Mouse (Mus musculus) kidney, adult 11 months (tissue): ENCODE data around the gene 1110051M20Rik.
A peak's percentile ranks its signal among the peaks of the same experiment; 100 is the strongest.

Experiments
- DNase-seq: peaks from one replicate; pipeline ENCODE4 v3.0.0; 2022

1110051M20Rik gene

GRCm38 (mm10) chr2:91331051-91331843 is 113.3 kb downstream of the 1110051M20Rik start:
- no peak for DNase-seq

- no peak for DNase-seq
Measured at GRCm38 (mm10) chr2:91329996-91330738, 114.3 kb downstream of the 1110051M20Rik start.

DNA sequence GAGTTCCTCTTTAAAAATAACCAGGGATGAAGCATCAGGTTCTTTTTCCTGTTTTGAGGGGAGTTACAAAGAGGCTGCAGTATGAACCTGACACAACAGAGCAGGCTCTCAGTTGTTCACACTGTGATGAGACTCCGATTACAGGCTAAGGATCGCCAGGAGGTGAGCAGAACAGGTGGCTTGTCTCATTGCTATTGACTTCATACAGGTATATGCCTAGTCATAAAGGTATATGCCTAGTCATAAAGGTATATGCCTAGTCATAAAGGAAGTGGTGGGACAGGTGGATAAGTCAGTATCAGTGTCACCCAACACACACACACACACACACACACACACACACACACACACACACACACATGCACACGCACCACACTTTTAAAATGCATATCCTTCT is 115.8 kb downstream of the 1110051M20Rik start:
- no peak for DNase-seq

DNA sequence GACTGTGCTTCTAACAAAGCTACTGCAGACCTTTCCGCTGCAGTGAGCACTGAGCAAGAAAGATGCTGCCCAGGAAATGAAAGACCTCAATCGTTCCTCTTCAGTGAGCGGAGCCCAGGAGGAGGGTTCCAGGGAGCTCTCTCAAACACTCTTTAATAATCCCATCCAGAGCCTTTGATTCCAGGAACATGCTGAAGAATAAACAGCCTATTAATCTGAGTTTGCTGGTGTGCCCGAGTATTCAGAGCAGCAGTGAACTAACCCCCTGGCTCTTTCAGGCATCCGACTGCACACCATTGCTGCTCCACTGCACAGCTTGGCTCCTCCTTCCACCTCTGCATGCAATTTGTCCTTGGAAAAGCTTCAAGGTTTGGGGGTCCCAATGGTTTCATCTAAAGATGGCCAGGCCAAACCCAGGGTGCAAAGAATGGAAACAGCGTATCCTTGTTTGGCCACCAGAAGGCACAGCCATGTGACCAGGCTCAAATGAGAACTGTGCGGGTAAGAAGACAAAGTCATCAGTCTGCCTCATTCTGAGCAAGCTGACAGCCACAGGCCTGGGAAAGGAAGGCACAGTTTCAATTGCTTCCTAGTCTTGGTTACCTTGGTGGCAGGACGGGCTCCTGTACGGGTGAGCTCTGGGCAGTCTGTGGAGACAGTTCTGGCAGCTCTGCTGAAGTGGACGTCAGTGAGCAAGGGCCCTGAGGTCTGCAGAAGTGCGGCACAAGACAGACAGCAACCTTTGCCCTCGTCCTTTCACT is 116.4 kb downstream of the 1110051M20Rik start:
- DNase-seq: peak; percentile 49

- DNase-seq: no peak
Measured at GRCm38 (mm10) chr2:91326746-91327350, 117.7 kb downstream of the 1110051M20Rik start.

DNA sequence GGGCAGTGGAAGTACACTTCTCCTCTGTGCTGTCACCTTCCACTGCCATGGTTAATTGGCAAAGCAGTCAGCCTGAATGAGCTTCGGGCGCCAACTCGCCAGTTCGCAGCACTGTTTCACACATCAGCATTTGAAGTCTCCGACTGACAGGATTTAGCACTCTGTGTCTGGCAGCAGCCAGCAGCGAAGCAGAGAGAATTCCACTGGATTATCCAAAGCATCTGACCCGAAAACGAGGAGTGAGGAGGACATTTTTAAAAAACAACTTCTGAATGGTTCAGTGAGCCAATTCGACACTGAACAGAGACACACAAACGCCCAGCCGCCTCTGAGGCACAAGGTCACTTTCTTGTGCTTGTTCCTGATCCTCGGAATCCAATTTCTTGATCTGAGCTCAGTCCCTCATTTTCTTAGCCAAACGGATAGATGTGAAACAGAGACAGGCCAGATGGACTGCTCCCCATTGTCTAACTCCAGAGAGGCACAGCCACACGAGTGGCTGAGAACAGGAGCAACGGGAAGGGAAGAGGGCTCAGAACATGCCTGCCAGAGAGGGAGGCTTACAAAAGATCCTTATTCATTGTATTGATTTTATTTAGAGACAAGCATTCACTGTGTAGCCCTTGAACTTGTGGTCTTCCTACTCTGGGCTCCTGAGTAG is 119.6 kb downstream of the 1110051M20Rik start:
- DNase-seq: no peak

DNA sequence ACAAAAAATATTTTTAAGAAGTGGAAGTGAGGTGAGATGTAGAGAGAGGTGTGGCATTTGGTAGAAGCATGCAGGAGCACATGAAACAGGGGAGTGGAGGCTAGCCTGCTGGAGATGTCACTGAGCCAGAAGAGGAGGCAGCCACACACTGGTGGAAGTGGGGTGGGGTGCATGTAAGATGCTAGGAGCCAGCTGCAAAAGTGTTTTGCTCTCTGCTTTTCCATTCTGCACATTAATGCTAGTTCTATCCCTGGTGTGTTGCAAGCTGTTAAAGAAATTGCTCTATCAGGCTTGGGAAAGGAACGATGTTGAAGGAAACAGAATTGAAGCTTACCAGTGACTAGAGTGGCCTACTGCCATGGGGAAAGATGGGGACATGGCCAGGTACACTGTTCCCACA is 120.2 kb downstream of the 1110051M20Rik start:
- no peak for DNase-seq

DNA sequence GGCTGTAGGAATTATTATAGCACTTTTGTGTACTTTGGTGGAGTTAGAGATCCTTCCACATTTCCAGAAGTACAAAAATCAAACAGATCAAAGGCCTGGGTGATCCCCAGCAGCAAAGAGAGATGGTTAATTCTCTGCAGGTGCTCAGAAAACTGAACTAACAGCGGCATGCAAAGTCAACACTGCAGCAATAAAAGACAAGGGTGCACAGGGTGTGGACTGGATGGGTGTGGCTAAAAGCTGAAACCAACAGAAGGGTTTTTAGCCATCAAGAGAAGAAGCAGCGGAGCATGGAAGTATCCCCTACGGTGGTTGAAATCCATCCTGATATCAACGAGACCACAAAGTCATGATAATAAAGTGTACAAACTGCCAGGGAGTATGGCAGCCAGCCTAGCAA is 122.0 kb downstream of the 1110051M20Rik start:
- no peak for DNase-seq

DNA sequence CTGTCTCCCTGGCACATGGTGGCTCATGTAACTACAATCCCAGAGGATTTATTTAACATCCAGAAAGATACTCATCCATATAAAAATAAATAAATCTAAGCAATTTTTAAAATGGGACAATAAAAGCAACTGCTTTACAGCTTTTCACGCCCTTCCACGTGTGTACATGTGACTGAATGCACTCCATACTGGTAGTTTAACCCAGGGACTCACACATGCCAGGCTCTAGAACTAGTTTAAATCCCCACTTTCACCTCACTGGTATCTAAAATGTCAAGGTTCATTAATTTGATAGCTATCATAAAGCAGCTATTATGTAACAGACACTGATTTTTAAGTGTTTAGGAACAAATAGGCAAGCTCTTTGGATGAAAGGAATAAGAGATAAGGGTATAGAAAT is 122.6 kb downstream of the 1110051M20Rik start:
- DNase-seq: no peak

DNA sequence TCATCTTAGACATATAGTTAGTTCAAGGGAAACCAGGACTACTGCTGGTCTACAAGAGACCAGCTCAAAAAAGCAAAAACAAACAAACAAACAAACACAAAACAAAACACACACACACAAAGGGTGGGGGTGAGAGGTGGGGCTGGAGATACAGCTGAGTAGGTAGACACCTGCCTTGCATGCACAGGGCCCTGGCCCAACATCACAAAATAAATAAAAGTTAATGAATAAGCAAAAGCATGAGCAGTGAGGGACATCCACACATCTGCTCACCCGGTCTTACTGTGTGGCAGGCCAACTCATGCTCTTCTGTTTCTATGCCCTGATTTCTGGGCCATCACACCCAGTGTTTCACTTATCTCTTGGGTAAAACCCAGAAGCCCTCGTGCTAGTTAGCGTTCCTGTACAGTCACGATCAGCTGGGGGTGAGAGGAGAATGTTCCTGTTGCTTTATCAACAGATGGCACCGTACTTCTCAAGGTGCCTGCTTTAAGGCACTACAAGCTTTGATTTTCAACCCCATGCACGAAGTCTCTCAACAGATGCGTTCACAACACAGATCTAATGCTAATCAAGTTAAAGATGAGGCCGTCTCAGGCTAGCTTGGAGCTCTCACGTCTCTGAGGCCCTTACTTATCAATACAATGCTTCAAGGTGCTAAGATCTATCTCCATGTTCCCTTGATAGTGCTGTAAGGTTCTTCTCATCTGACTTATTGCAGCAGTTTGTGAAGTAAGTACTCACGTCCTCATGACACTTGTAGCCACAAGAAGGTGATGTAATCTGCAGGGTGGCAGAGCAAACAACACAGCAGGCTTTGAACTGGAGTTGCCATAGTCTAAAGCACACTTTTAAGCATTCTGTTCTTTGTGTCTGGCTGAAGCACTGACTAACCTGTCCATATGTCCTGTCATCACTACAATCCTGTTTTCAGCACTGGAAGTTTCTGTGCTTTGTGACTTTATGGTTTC is 123.7 kb downstream of the 1110051M20Rik start:
- no peak for DNase-seq

GRCm38 (mm10) chr2:91314184-91314583 is 130.3 kb downstream of the 1110051M20Rik start:
- no peak for DNase-seq

- no peak for DNase-seq
Measured at GRCm38 (mm10) chr2:91312578-91313311, 131.8 kb downstream of the 1110051M20Rik start.

DNA sequence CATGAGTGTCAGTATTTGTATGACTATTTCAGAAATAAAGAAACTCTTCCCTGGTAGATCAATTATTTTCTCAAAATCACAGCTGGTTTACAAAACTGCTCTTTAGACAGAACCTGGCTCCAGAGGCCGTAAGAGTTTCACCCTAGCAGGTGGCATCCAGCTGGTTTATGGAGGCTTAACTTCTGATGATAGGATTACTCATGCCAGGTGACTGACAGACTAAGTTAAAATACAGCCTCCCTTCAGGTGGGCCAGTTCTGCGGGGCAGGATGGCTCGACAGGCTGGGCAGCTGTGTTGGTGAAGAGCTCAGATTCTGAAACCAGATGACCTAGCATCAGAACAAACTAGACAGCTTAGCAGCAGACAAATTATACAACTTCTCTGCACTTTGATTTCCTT is 135.0 kb downstream of the 1110051M20Rik start:
- no peak for DNase-seq

DNA sequence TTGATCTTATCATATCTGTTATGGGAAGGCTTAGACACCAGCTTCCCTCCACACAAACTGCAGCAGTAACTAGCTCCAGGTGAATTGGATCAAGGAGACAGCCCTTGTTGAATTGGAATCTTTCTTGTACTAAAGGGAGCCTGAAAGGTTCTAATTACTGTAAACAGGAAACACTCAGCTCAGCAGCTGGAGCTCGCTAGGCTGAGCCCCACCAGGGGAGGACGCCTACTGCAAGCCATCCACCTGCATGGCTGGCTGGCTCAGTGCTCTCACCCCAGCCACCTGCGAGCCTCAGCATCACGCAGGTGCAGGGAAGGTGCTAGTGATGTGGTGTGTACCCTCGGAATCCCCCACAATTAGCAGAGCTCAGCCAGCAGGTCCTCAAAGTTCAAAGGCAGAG is 135.8 kb downstream of the 1110051M20Rik start:
- DNase-seq: no peak

DNA sequence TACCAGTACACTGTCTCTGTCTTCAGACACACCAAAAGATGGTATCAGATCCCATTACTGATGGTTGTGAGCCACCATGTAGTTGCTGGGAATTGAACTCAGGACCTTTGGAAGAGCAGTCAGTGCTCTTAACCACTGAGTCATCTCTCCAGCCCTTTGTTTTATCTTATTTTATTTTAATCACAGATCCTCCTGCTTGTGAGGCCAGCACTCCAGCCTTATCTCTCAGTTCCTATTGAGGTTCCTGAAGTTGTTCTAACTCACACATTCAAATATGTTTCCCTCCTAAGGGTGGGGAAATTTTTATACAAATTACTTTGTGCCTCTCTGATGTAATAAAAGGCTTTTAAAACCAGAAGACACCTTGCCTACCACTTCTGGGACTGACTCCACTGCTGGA is 137.9 kb downstream of the 1110051M20Rik start:
- no peak for DNase-seq

- DNase-seq: no peak
Measured at GRCm38 (mm10) chr2:91305926-91306325, 138.6 kb downstream of the 1110051M20Rik start.

DNA sequence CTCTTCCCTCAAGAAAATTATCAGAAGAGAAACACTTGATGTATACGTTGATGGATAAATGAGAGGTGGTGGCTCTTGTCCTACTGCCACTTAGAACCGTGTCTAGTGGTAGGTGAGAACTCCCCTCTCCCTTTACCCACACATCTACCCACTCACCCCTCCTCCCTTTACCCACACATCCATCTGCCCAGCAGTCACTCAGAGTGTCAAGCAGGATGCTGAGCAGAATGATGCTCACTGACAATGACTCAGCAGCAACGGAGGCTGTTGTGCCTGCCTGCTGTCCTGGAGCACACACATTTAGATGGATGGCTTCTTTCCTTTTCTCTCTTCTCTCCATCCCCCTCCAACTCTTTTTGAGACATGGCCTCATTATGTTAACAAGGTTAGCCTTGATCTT is 141.7 kb downstream of the 1110051M20Rik start:
- DNase-seq: no peak

- no peak for DNase-seq
Measured at GRCm38 (mm10) chr2:91301836-91302235, 142.7 kb downstream of the 1110051M20Rik start.

- DNase-seq: no peak
Measured at GRCm38 (mm10) chr2:91300784-91301183, 143.7 kb downstream of the 1110051M20Rik start.

- DNase-seq: no peak
Measured at GRCm38 (mm10) chr2:91299156-91299555, 145.3 kb downstream of the 1110051M20Rik start.

DNA sequence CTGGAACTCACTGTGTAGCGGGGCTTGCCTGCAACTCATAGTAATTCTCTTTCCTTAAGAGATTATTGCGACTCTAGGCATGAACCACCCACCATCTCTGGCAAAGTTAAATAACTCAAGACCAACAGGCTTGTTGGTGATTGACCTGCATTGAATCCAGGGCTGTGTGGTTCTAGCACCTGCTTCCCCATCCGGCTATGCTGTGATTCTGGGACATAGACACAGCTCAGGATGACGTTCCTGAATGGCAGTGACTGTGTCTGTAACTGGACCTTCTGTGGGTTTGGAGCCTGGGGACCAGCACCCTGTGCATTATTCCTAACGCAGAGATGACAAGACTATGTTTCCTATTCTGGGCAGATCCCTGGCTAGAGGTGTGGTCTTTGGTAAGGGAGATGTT is 148.6 kb downstream of the 1110051M20Rik start:
- no peak for DNase-seq
